Mouse (Mus musculus): ENCODE results near the gene Hsd17b7.

The Hsd17b7 gene

GRCm38 (mm10) chr1:169934005-169934725 lies 34.9 kb downstream of the Hsd17b7 start:
- peak; percentile 52 for DNase-seq

- no peak for DNase-seq
Measured at GRCm38 (mm10) chr1:169932122-169932746, 36.8 kb downstream of the Hsd17b7 start.

DNA sequence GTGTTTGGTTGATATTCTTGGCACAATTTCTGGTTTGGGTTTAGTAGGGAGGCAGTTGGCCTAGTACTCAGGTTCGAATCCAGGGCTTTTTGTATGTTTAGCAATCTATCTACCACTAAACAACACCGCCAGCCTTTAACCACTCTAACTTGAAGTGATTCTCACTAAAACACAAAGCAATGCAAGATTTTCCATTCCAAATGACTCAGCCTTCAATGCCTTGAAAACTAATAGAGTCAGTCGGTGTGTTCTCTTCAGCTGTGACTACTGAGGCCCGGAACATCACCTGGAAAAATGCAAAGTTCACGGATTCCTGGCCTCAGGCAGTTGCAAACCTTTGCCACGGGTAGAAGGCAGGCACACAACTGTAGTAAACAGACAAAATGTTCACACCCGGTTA lies 37.3 kb downstream of the Hsd17b7 start:
- DNase-seq = no peak

DNA sequence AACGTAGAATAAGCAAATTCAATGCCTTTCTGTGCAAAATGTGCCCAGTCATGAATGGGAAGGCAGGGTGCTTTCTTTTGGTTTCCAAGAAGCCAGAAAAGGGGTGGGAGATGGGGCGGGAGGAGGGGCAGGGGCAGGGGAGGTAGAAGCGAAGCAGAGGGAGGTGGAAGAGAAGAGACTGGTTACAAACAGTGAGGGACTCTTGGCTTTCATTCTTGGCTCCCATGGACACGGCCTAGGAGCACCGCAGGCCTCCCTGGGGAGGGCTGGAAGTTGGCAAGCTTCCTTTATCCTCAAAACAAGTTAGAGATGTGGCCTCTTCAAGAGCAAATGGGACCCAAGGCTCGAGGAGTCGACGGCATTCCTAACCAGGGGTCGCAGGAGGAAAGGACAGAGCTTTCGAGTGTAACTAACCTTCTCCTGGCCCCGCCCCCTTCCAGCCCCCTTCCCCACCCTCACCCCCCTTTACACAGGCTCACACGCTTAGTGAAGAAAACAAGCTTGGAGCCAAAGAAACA lies 40.5 kb downstream of the Hsd17b7 start, which contains the start of gene Ccdc190:
Ccdc190 (plus strand) TSS at position 195 of the 518 bp plus-strand sequence.
- DNase-seq = peak; percentile 48

GRCm38 (mm10) chr1:169927753-169928369 lies 41.2 kb downstream of the Hsd17b7 start:
- no peak for DNase-seq

GRCm38 (mm10) chr1:169924567-169924966 lies 44.5 kb downstream of the Hsd17b7 start:
- DNase-seq = no peak

GRCm38 (mm10) chr1:169921710-169922211 lies 47.3 kb downstream of the Hsd17b7 start:
- DNase-seq = peak; percentile 49

DNA sequence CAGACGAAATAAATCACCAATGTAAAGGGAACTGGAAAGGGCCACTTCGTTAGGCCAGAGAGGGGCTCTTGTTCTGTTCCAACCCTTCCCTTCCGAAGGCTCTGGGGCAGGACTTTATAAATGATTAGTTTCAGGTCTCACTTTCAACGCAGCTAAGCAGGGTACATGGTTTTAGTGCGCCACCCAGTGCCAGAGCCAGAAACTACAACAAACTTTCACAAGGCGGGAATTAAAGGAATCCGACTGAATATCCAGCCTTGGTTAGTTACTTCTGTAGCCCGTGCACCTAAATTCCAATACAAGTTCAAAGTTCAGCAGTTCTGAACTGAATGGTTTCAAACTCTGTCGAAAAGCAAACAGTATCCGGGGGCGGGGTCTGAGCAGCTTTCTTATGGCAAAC lies 49.8 kb downstream of the Hsd17b7 start:
- DNase-seq = peak; percentile 80

GRCm38 (mm10) chr1:169917998-169918397 lies 51.0 kb downstream of the Hsd17b7 start:
- peak; percentile 45 for DNase-seq

DNA sequence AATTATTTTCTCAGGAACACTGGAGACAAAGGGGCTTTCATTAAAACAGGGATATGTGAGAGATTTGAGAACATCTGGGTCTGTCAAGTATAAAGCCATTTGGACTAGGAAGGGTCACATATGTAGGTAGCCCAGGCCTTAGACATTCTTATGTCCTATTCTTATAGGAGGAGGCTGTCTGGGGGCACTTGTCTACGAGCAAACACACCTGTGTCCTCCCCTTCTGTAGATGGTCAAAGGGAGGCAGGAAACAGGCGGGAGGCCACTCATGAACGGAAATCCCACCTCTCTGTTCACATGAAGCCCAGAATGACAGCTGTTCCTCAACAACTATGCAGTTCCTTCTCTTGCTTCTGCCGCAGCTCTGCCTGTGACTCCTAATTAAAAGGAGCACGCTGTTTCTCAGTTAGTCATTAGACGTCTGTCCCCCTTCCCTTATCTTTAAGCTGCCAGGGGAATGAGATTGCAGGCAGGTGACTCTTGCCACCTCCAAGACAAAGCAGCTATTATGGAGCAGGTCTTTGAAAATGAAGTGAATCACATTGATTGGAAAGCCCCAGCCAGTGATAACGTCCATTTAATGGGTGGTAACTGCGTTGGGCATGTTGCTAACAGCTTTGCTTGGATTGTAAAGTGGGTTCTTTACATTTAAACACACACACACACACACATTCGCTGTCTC lies 51.8 kb downstream of the Hsd17b7 start:
- no peak for DNase-seq

GRCm38 (mm10) chr1:169916659-169917058 lies 52.4 kb downstream of the Hsd17b7 start:
- DNase-seq = no peak

GRCm38 (mm10) chr1:169911526-169911925 lies 57.5 kb downstream of the Hsd17b7 start:
- DNase-seq = no peak

GRCm38 (mm10) chr1:169910751-169911150 lies 58.3 kb downstream of the Hsd17b7 start:
- no peak for DNase-seq

- no peak for DNase-seq
Measured at GRCm38 (mm10) chr1:169909659-169910058, 59.4 kb downstream of the Hsd17b7 start.

DNA sequence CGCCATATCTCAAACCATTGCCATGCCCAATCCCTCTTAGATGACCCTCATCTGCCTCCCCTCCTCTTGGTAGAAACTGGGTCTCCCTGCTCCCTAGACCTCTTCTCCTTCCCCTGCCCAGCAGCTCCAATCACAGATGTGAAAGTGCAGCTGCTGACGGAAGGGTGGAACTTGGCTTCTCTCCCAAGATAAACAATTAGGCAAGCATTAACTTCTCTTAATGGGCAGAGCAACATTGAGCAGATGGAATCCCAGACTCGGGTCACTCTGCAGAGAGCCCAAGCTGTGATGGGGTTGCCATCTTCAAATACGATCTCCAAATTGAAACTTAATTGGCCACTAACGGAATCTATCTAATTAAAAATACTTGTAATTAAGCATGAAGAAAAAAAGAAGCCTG lies 59.9 kb downstream of the Hsd17b7 start:
- no peak for DNase-seq

GRCm38 (mm10) chr1:169900771-169901336 lies 68.2 kb downstream of the Hsd17b7 start:
- DNase-seq = no peak

All from kidney, postnatal 14 days (tissue).